Mouse (Mus musculus) 416B (cell line): ENCODE measurements at regions not wholly inside any gene's neighbourhood (a gene's known extent, or its start where the extent isn't known, plus 50 kb on each side); places are given as distances from the start of the nearest gene placed in this dataset.

Experiments used
- DNase-seq: peaks from one replicate; pipeline ENCODE4 v3.0.0; 2011; ENCODE audit warnings: low read depth

GRCm38 (mm10) chr1:186444701-186445131 is 261.1 kb downstream of the Tgfb2 start:
- no peak for DNase-seq

- no peak for DNase-seq
These were observed 263.6 kb downstream of the Tgfb2 start for GRCm38 (mm10) chr1:186442160-186442559.

DNA sequence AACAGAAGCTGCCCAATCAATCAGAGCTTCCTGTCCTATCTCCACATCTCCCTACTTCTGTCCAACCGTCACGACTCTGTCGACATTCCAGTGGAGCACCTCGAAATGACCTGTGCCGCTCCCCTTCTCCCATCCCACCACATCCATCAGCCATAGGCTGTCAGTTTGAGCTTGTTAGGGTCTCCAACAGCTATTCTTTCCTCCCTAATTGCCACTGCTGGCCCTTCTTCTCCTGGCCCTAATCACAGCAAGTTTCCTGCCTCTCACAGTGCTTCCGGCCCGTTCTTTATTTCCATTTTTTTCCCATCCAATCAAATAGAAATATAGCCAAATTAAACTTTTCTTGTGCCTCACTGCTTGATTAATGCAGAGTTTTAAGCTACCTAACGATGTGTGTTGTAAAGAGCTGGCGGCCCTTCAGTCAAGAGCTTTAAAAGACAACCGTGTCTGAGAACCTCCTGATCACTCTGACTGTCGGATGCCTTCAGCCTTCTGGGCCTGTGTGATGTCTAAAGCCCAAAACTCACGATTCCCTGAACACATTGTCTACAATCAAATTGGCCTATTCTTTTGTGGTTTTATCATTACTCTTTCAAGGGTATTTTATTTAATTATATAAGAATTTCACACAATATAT is 270.3 kb downstream of the Tgfb2 start:
- DNase-seq = no peak

GRCm38 (mm10) chr1:186434782-186435181 is 271.0 kb downstream of the Tgfb2 start:
- DNase-seq = no peak

DNA sequence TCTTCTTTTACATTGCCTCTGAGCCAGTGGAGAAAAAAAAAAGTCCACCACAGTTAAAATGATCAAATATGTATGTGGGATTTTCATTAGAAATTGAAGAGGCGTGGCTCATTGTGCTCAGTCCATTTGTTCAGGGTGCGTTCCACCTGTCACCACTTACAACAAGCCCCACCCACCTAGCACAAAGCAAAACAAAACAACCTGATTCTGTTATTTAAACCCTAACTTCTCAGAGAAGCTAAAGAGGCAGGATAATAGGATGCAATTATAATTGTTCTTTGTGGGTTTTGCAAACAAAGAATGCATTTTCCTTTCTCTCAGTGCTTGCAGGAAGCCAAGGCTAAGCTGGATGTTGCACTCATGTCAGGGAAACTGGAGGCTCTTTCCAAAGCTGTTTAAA is 271.8 kb downstream of the Tgfb2 start:
- no peak for DNase-seq

DNA sequence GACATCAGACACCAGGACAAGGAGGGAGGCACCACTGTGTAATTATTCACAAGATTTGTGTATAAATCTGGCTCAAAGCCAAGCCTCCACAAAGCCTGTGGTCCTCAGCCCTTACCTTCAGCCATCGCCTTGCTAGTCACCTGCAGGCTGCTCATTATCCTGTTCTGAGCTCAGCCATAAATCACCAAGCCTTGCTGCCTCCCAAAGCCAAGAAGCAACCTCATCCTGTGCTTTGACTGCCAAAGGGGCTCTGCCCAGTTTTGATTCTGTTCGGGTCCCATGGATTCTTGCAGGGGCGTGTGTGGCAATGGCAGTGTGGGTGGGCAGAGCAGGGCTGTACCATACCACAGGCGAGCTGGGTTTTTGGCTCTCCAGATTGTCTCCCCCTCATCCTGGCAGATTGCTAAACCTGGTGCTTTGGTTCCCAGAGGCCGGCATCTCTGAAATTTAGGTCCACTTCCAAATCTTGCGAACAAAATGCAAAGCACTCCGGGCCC is 272.6 kb downstream of the Tgfb2 start:
- no peak for DNase-seq

GRCm38 (mm10) chr1:186425421-186425820 is 280.4 kb downstream of the Tgfb2 start:
- DNase-seq = no peak

- no peak for DNase-seq
These were observed 281.7 kb downstream of the Tgfb2 start for GRCm38 (mm10) chr1:186424084-186424483.

DNA sequence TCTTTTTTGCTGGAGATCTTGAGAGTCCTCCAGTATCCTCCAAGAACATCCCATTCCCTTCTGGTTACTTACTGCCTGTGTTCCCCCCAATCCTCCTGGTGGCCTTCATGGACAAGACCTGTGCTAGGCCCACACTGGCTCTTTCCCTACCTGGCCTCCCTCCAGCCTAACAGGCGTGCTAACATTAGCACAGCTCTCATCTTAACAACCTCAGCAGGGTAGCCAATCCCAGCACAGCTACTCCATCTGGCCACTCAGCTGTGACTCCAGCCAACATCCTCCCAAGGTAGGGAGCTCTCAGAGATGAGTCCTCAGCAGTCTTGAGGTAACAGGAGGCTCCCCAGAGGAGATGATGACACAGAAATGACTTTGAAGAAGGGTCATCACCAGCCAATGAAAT is 288.7 kb downstream of the Tgfb2 start:
- DNase-seq = no peak

- DNase-seq = no peak
These were observed 290.5 kb downstream of the Tgfb2 start for GRCm38 (mm10) chr1:186415321-186415720.

DNA sequence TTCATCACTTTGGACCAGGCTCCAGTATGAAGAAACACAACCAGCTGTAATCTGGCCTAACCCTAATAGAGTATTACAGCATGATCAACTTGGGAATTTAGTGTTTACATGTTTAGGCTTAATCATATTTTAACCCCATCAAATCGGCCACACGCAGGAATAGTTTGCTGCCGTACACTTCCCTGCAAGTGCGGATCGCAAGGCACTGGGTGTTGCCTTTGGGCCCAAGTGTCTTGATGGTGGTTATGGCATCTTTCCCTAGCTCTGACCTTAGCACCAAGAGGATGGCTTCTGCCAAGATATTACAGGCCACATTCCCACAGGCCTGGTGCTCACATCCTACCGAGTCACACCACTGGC is 291.9 kb downstream of the Tgfb2 start:
- no peak for DNase-seq

DNA sequence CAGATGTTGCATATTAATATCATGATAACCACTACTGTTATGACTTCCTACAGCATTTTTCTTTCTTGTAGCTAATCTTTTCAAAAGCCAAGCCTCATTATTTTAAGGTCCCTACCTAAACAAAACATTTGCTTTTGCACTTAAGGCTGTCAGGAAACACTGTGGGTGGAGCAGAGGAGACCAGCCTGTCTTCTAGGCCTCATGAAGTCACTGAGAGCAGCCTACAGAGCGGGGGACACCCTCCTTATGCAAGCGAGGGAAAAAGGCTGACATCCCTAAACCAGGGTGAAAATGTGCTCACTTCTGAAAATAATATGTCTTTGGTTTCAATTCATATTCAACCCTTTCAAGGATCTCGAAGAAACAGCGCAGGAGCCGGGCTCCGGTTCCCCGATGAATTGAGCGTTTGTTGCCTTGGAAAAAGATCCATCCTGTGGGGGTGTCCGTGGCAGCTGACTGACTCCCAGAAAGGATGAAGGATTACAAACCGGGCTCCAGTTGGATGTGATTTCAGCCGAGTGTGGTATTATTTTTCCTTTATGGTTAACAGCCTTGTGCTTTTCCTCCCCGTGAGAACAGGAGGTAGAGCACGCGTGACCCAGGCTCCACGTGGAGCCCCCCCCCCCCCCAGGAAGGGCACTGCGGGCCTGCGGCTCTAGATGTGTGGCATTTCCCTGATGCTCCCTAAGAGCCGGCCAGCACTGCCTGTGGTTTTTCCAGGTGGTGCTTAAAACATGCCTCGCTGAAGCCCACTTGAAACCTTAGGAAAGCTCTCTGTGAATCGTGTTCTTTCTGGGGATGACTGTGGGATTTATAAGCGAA is 292.5 kb downstream of the Tgfb2 start:
- DNase-seq = no peak

GRCm38 (mm10) chr1:186412296-186412695 is 293.5 kb downstream of the Tgfb2 start:
- no peak for DNase-seq

GRCm38 (mm10) chr1:186408986-186409441 is 291.9 kb upstream of the Lyplal1 start:
- no peak for DNase-seq

GRCm38 (mm10) chr1:186407656-186408055 is 290.5 kb upstream of the Lyplal1 start:
- DNase-seq = no peak

- no peak for DNase-seq
These were observed 288.6 kb upstream of the Lyplal1 start for GRCm38 (mm10) chr1:186405693-186406092.

GRCm38 (mm10) chr1:186399762-186400161 is 282.7 kb upstream of the Lyplal1 start:
- DNase-seq = no peak

DNA sequence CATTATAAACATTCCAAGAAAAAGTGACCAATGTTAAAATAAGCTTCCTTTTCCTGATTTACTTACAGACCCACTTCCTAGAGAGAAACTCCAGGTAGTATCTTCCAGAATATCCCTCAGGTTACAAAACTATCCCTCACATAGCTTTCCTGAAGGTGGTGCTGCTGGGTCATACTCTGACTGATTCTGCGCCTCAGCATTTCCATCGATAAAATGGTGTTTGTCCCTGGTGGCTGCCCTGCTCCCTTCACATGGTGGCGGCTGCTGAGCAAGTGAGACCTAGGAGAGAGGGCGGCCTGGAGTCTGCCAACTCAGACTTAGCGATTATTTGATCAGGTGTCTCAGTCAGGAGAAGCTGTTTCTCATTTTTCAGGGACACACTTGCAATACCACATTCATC is 275.9 kb upstream of the Lyplal1 start:
- DNase-seq = no peak

- no peak for DNase-seq
These were observed 267.3 kb upstream of the Lyplal1 start for GRCm38 (mm10) chr1:186384440-186384839.

- DNase-seq = no peak
These were observed 266.3 kb upstream of the Lyplal1 start for GRCm38 (mm10) chr1:186383453-186383852.

DNA sequence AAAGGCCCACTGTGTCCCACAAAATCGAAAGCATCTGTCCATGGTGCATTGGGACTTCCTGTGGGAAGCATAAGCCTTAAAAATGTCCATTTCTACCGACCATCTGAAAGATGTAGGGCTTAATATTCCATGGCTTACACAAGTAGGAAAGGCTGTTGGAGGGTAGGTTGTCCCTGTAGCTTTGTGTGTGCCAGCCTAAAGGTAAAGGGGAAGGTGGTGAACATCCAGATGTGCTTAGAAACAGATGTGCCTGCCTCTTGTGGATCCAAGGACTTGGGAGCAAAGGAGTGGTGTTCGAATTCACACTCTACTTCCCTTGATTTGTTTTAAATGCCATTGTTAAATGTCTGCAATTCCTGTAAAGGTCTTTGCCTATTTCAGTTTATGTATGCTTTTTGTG is 265.9 kb upstream of the Lyplal1 start:
- DNase-seq = no peak

DNA sequence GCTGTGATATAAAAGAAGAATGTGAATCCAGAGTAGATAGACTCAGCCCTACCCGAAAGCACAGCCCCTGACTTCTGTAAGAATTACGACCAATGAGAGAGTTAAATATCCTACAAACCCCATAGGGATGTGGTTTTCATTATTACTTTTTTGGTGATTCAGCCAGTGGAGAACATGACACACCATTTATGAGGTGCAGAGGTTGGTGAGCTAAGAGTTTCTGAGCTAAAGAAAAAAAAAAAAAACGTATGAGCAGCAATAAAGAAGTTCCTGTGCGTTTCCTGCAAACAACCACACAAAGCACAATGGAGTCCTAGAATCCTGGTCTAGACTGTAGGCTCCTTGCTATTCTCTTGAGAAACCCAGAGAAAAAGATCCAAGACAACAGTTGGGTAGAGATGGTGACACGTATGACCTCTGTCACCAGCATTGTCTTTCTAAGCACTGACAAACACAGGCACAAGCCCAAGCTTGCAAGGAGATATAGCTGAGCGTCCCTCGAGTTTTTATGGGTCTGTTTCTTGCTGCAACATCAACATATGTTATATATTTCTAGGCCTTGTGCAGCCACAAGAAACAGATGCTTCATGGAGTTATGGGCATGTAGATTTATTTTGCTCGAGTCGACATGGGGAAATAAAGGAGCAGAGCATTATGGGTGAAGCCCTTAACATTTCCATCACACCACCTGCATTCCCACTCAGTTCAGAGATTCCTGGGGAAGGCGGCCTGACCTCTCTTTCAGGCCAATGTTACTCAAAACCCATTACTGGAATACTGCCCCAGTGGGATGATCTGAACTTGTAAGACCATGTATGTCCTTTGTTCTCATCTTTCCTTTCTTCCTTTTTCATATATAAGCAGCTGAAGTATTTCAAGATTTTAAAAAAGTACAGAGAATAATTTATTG is 263.1 kb upstream of the Lyplal1 start:
- no peak for DNase-seq
